Mouse (Mus musculus) MEL (cell line): Measurements from ENCODE around the gene Pycr1. TPM values are rescaled to one million over a fixed set of nuclear protein-coding genes. Genes with fewer than 3 reads are reported as not detected.
A peak's percentile ranks its signal among the peaks of the same experiment; 100 is the strongest.
"Not testable (repeated sequence)": the region's sequence is repeated elsewhere in the genome, so short reads cannot be mapped to it uniquely, and the experiment has no call there.

Experiments
- DNase-seq: peaks from one replicate; pipeline ENCODE4 v3.0.0; 2011; ENCODE audit warnings: low read depth, low spot score
- H3K27ac ChIP-seq: 2 replicates; pipeline ENCODE4 v1.5.1; 2012; ENCODE audit warnings: low read depth, mild to moderate bottlenecking, control low read depth, low read length, moderate library complexity; ENCODE audit not compliant: control insufficient read depth
- H3K27me3 ChIP-seq, 2 experiments: fragments of 150-350 bp in 1 of 2; sonication (generic) in 1 of 2; 2 replicates each; pipeline ENCODE4 v1.6.1; 2012; ENCODE audit warnings: low read length in 2 of 2, mild to moderate bottlenecking in 2 of 2, improper control_type of control experiment in 1 of 2, moderate library complexity in 1 of 2; ENCODE audit not compliant: insufficient read depth in 2 of 2, control insufficient read depth in 1 of 2
- H3K36me3 ChIP-seq, 2 experiments: 2 replicates each; pipeline ENCODE4 v1.6.1; 2012 to 2014; ENCODE audit warnings: low read length in 2 of 2, improper control_type of control experiment in 1 of 2, inconsistent platforms in 1 of 2, mild to moderate bottlenecking in 1 of 2; ENCODE audit not compliant: insufficient read depth in 2 of 2, control insufficient read depth in 1 of 2
- H3K4me1 ChIP-seq, 2 experiments: fragments of 150-350 bp in 1 of 2; sonication (generic) in 1 of 2; 2 replicates each; pipeline ENCODE4 v1.6.1; 2012; ENCODE audit warnings: low read length in 2 of 2, improper control_type of control experiment in 1 of 2, mild to moderate bottlenecking in 1 of 2; ENCODE audit not compliant: insufficient read depth in 2 of 2, control insufficient read depth in 1 of 2
- H3K4me3 ChIP-seq, 2 experiments: fragments of 150-350 bp in 1 of 2; sonication (generic) in 1 of 2; 2 replicates each; pipeline ENCODE4 v1.5.1; 2012; ENCODE audit warnings: low read depth in 2 of 2, low read length in 2 of 2, mild to moderate bottlenecking in 2 of 2, moderate library complexity in 2 of 2, control low read depth in 1 of 2, improper control_type of control experiment in 1 of 2; ENCODE audit not compliant: control insufficient read depth in 1 of 2, insufficient read depth in 1 of 2
- H3K79me2 ChIP-seq: 2 replicates; pipeline ENCODE4 v1.6.1; 2012; ENCODE audit warnings: mild to moderate bottlenecking, low read length, moderate library complexity; ENCODE audit not compliant: control insufficient read depth, poor library complexity, insufficient read depth
- H3K9ac ChIP-seq: 2 replicates; pipeline ENCODE4 v1.6.1; 2012; ENCODE audit warnings: low read depth, mild to moderate bottlenecking, control low read depth, low read length, moderate library complexity; ENCODE audit not compliant: control insufficient read depth, poor library complexity, severe bottlenecking
- H3K9me3 ChIP-seq: fragments of 150-350 bp; sonication (generic); replicated peaks from 2 replicates; pipeline ENCODE4 v1.6.1; 2012; ENCODE audit warnings: mild to moderate bottlenecking, low read length, improper control_type of control experiment, moderate library complexity; ENCODE audit not compliant: insufficient read depth
- BHLHE40 ChIP-seq: IDR thresholded peaks from 2 replicates; pipeline ENCODE4 v1.6.1; 2012; ENCODE audit warnings: low read depth, mild to moderate bottlenecking, inconsistent platforms, low read length, improper control_type of control experiment, borderline replicate concordance
- CTCF ChIP-seq, 3 experiments: IDR thresholded peaks in 2 of 3; conservative IDR thresholded peaks in 1 of 3; 2 replicates each; pipeline ENCODE4 v1.5.1; 2011 to 2012; ENCODE audit warnings: low read length in 3 of 3, low read depth in 2 of 3, mild to moderate bottlenecking in 2 of 3, improper control_type of control experiment in 1 of 3, inconsistent platforms in 1 of 3, mixed read lengths in 1 of 3, moderate library complexity in 1 of 3; ENCODE audit not compliant: control insufficient read depth in 1 of 3, insufficient read depth in 1 of 3, poor library complexity in 1 of 3, severe bottlenecking in 1 of 3
- E2F4 ChIP-seq: IDR thresholded peaks from 2 replicates; pipeline ENCODE4 v1.6.1; 2011; ENCODE audit warnings: low read depth, low read length, improper control_type of control experiment, borderline replicate concordance
- MAX ChIP-seq: IDR thresholded peaks from 2 replicates; pipeline ENCODE4 v1.6.1; 2011; ENCODE audit warnings: low read length, improper control_type of control experiment
- MAZ ChIP-seq: IDR thresholded peaks from 2 replicates; pipeline ENCODE4 v1.6.1; 2012; ENCODE audit warnings: low read depth, mild to moderate bottlenecking, inconsistent platforms, low read length, improper control_type of control experiment
- MEF2A ChIP-seq: IDR thresholded peaks from 2 replicates; pipeline ENCODE4 v1.6.1; 2014; ENCODE audit warnings: low read depth, mild to moderate bottlenecking, inconsistent platforms, low read length, improper control_type of control experiment; ENCODE audit not compliant: poor library complexity, insufficient replicate concordance, severe bottlenecking; ENCODE audit errors: extremely low read depth
- MXI1 ChIP-seq: IDR thresholded peaks from 2 replicates; pipeline ENCODE4 v1.6.1; 2011; ENCODE audit warnings: mild to moderate bottlenecking, low read depth, low read length, improper control_type of control experiment
- MYC ChIP-seq: IDR thresholded peaks from 2 replicates; pipeline ENCODE4 v1.6.1; 2011; ENCODE audit warnings: low read depth, mild to moderate bottlenecking, low read length, improper control_type of control experiment, moderate library complexity
- NELFE ChIP-seq: IDR thresholded peaks from 2 replicates; pipeline ENCODE4 v1.6.1; 2011; ENCODE audit warnings: low read depth, low read length, improper control_type of control experiment
- POLR2A ChIP-seq, 2 experiments: IDR thresholded peaks; 2 replicates each; pipeline ENCODE4 v1.6.1; 2011 to 2012; ENCODE audit warnings: low read length in 2 of 2, mild to moderate bottlenecking in 2 of 2, control low read depth in 1 of 2, improper control_type of control experiment in 1 of 2, low read depth in 1 of 2, moderate library complexity in 1 of 2; ENCODE audit not compliant: control insufficient read depth in 1 of 2, insufficient read depth in 1 of 2, poor library complexity in 1 of 2
- POLR2AphosphoS2 ChIP-seq: IDR thresholded peaks from 2 replicates; pipeline ENCODE4 v1.6.1; 2011; ENCODE audit warnings: low read length, improper control_type of control experiment
- TBP ChIP-seq: IDR thresholded peaks from 2 replicates; pipeline ENCODE4 v1.8.0; 2011; ENCODE audit warnings: low read depth, low read length, improper control_type of control experiment
- TCF12 ChIP-seq: IDR thresholded peaks from 2 replicates; pipeline ENCODE4 v1.6.1; 2014; ENCODE audit warnings: low read depth, mild to moderate bottlenecking, inconsistent platforms, low read length, improper control_type of control experiment, moderate library complexity
- ZMIZ1 ChIP-seq: IDR thresholded peaks from 2 replicates; pipeline ENCODE4 v1.6.1; 2012; ENCODE audit warnings: low read depth, mild to moderate bottlenecking, inconsistent platforms, low read length, improper control_type of control experiment, moderate library complexity
- ZNF384 ChIP-seq: IDR thresholded peaks from 2 replicates; pipeline ENCODE4 v1.6.1; 2012; ENCODE audit warnings: low read depth, mild to moderate bottlenecking, inconsistent platforms, low read length, improper control_type of control experiment
- polyA plus RNA-seq, 2 experiments: library from polyadenylated mRNA; stranded (reverse) in 1 of 2; unstranded in 1 of 2; fragments of >175 nt in 1 of 2; fragments of >200 nt in 1 of 2; gene quantifications; 2 replicates each; pipeline versions ENCODE4 v1.2.1 to v1.2.4; 2012; ENCODE audit warnings: low replicate concordance in 2 of 2, low read depth in 1 of 2; ENCODE audit not compliant: insufficient read length in 2 of 2, insufficient read depth in 1 of 2, missing spikeins in 1 of 2
- total RNA-seq: library from RNA; depleted of rRNA; stranded (reverse); fragments of 300-350 nt; gene quantifications from 2 replicates; pipeline ENCODE4 v1.2.3, GENCODE M21; 2012

Pycr1 gene
- total and polyA plus RNA-seq, 3 experiments = 2.6 to 15.3 TPM; not detected in 1

DNA sequence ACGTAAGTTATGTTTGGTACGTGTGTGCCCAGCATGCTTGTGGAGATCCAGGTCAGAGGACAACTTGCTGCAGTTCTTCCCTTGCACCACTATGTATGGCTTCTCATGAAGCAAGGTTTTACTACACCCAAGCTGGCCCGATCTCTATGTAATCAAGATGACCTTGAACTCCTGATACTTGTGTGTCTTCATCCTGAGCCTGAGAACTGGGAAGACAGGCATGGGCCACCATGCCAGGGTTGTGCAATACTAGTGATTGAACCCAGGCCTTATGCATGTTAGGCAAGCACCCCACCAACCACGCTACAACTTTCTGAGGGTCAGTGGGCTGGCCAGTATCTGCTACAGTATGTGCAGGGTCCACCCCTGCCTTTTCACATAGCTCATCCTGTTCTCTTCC, 33.4 kb upstream of the Pycr1 start:
- H3K4me3 ChIP-seq = no peak overlapping the region
- H3K36me3 ChIP-seq = peaks cover 2 to 11% of the 10 kb centered on the region in 2 experiments; a peak in 3 of 4 replicates
- H3K4me1 ChIP-seq = peaks cover 0 to 11% of the 10 kb centered on the region in 2 experiments; a peak in 2 of 4 replicates
- TF ChIP-seq MYC (no peak), BHLHE40 (no peak), TCF12 (no peak), MXI1 (no peak), MEF2A (no peak), NELFE (no peak), POLR2A (IDR thresholded peaks at IDR 0.05; ENCODE audit: control insufficient read depth in 1 of 2, insufficient read depth in 1 of 2, low read depth in 1 of 2, low read length in 2 of 2, poor library complexity in 1 of 2) (no peak), MAX (no peak), TBP (no peak), MAZ (no peak), POLR2AphosphoS2 (no peak), CTCF (IDR thresholded peaks at IDR 0.05 in 2 of 3, conservative IDR thresholded peaks at IDR 0.05 in 1 of 3; ENCODE audit: control insufficient read depth in 1 of 3, insufficient read depth in 1 of 3, low read depth in 2 of 3, low read length in 3 of 3, poor library complexity in 1 of 3, severe bottlenecking in 1 of 3) (no peak), ZMIZ1 (no peak), E2F4 (no peak)
- TF ChIP-seq, all 39 proteins: peak for 0
- no peak overlapping the region for H3K9ac ChIP-seq
- no peaks in the 10 kb centered on the region for H3K27me3 ChIP-seq
- H3K79me2 ChIP-seq = peaks cover 5% of the 10 kb centered on the region; the same call in 1 of the 2 replicates
- H3K9me3 ChIP-seq = no peaks in the 10 kb centered on the region
- H3K27ac ChIP-seq = no peak overlapping the region
- DNase-seq = no peak

DNA sequence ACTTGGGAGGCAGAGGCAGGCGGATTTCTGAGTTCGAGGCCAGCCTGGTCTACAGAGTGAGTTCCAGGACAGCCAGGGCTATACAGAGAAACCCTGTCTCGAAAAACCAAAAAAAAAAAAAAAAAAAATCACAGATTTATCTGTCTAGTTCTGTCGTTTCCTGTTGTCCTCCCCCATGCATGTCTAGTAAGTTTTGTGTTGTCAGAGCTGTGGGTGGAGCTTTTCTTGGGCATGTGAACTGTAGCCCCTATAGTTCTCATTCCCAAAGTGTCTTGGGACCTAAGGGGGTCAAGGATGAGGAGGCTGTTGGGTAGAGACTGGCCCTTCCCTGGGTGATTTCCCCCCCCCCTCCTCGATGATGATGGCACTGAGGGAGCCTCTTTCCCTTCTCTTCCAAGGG, 32.3 kb upstream of the Pycr1 start:
- H3K27me3 ChIP-seq, H3K9me3 ChIP-seq, DNase-seq, H3K4me3 ChIP-seq, H3K79me2 ChIP-seq, H3K9ac ChIP-seq, H3K27ac ChIP-seq: not testable (repeated sequence)
- Histone ChIP-seq H3K4me1 (peaks cover 0 to 11% of the 10 kb centered on the region in 2 experiments; a peak in 2 of 4 replicates), H3K36me3 (peaks cover 2 to 11% of the 10 kb centered on the region in 2 experiments; a peak in 3 of 4 replicates)
- peak; percentile 60 for TF ChIP-seq ZNF384
